Mouse (Mus musculus) erythroblast, embryonic 14.5 days (primary cell): ENCODE measurements around the gene Psap.

Source experiments
- GATA1 ChIP-seq: IDR thresholded peaks from 2 replicates; pipeline ENCODE4 v1.6.1; 2012; ENCODE audit warnings: low read length, inconsistent platforms, mixed read lengths
- TAL1 ChIP-seq: IDR thresholded peaks from 3 replicates; pipeline ENCODE4 v1.6.1; 2012; ENCODE audit warnings: low read length, inconsistent platforms, mixed read lengths

- TF ChIP-seq GATA1 (no peak), TAL1 (no peak)
These were observed 1.4 kb downstream of the Psap start for GRCm38 (mm10) chr10:60278786-60279185.
